Comparison of ENCODE assay signal across 17 mouse cellular contexts in the genomic region with DNA sequence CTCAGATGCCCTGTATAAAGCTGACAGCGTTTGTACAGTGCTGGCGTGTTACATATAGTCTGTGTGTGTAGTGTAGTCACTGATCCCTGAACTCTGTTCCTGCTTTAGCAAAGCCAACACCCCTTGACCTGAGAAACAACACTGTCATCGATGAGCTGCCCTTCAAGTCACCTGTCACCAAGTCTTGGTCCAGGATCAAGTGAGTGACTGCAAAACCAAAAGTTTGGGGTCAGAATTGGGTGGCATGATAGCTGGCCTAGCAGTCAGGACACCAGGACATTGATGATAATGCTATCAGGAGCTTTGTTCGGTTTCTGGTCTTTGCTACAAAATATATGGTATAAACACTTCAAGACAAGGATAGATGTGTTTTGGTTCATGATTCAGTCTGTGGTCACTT.
"Had no signal": no experiment of that assay in that cellular context is flagged by ENCODE, and none has a peak within 500 bp of the region (broad histone marks: within the 10 kb centered on the region; RNA-seq: fewer than 3 reads in every experiment).

No protein-coding gene starts in this region.

- H3K9ac ChIP-seq: limb, embryonic 13.5 days; liver, embryonic 12.5 days; liver, embryonic 15.5 days; lung, embryonic 15.5 days had no signal

- H3K27me3 ChIP-seq: limb, embryonic 13.5 days; liver, embryonic 12.5 days; liver, embryonic 15.5 days; lung, embryonic 15.5 days; megakaryocyte, embryonic 14.5 days had no signal

- H3K4me1 ChIP-seq: limb, embryonic 10.5 days; limb, embryonic 13.5 days; liver, embryonic 15.5 days; lung, embryonic 15.5 days had no signal

- H3K4me3 ChIP-seq: layer of hippocampus, adult 2 months; limb, embryonic 10.5 days; limb, embryonic 13.5 days; liver, embryonic 12.5 days; liver, embryonic 15.5 days; lung, embryonic 15.5 days; megakaryocyte, embryonic 14.5 days had no signal

- H3K4me2 ChIP-seq: limb, embryonic 13.5 days; liver, embryonic 12.5 days; liver, embryonic 15.5 days; lung, embryonic 15.5 days; midbrain, embryonic 11.5 days had no signal

- DNase-seq: kidney, postnatal 25 days; layer of hippocampus, adult 9-11 months; liver; lung, postnatal 10 days; lung, postnatal 36 days; thymus, adult 18-20 months; thymus, postnatal 36 days had no signal

- H3K27ac ChIP-seq: kidney, postnatal 0 days; layer of hippocampus, adult 2 months; limb, embryonic 10.5 days; limb, embryonic 13.5 days; liver, embryonic 12.5 days; liver, embryonic 15.5 days; lung, embryonic 15.5 days had no signal

- ATAC-seq: liver, embryonic 12.5 days; midbrain, embryonic 16.5 days had no signal

- H3K9me3 ChIP-seq: limb, embryonic 10.5 days; limb, embryonic 13.5 days; liver, embryonic 12.5 days; liver, embryonic 15.5 days; lung, embryonic 15.5 days; megakaryocyte, embryonic 14.5 days had no signal
